Mouse (Mus musculus) embryonic facial prominence, embryonic 12.5 days (tissue): ENCODE measurements around the gene Dusp3. TPM values are rescaled to one million over a fixed set of nuclear protein-coding genes. Genes with fewer than 3 reads are reported as not detected.

ENCODE experiments used
- ATAC-seq: fragments of 200-750 bp; cut with Nextera tagmentation; 2 replicates; pipeline ENCODE4 v1.8.0; 2017; ENCODE audit not compliant: insufficient number of reproducible peaks, insufficient read depth, low FRiP score, low TSS enrichment
- H3K27ac ChIP-seq: fragments of 300-500 bp; sonication (generic); 2 replicates; pipeline ENCODE4 v1.5.1; 2016; ENCODE audit warnings: mild to moderate bottlenecking
- H3K27me3 ChIP-seq: fragments of 300-500 bp; sonication (generic); 2 replicates; pipeline ENCODE4 v1.6.1; 2016; ENCODE audit warnings: mild to moderate bottlenecking, moderate library complexity
- H3K36me3 ChIP-seq: fragments of 300-500 bp; sonication (generic); 2 replicates; pipeline ENCODE4 v1.6.1; 2016; ENCODE audit warnings: mild to moderate bottlenecking
- H3K4me1 ChIP-seq: fragments of 300-500 bp; sonication (generic); 2 replicates; pipeline ENCODE4 v1.6.1; 2016
- H3K4me2 ChIP-seq: fragments of 300-500 bp; sonication (generic); replicated peaks from 2 replicates; pipeline ENCODE4 v1.6.1; 2016; ENCODE audit warnings: mild to moderate bottlenecking, moderate library complexity
- H3K4me3 ChIP-seq: fragments of 300-500 bp; sonication (generic); 2 replicates; pipeline ENCODE4 v1.5.1; 2016; ENCODE audit warnings: mild to moderate bottlenecking
- H3K9ac ChIP-seq: fragments of 300-500 bp; sonication (generic); 2 replicates; pipeline ENCODE4 v1.6.1; 2016; ENCODE audit warnings: mild to moderate bottlenecking, moderate library complexity
- H3K9me3 ChIP-seq: fragments of 300-500 bp; sonication (generic); 2 replicates; pipeline ENCODE4 v1.6.1; 2016; ENCODE audit warnings: mild to moderate bottlenecking, moderate library complexity
- WGBS: fragments of 180-500 bp; shearing (Covaris S2); methylation state at CpG from one replicate; pipeline ENCODE4 v1.1.7; 2016; 5-methylcytosine and 5-hydroxymethylcytosine counted together
- polyA plus RNA-seq: library from polyadenylated mRNA; unstranded; fragments of >200 nt; fragmentation: Nextera tagmentation; extraction: Ambion mirVana; gene quantifications from 2 replicates; pipeline ENCODE4 v1.2.1, GENCODE M21; 2016

The Dusp3 gene
- polyA plus RNA-seq, 1 experiment from 2014 or later: 12.3 TPM

GRCm38 (mm10) chr11:102008954-102009637, 22.3 kb upstream of the Dusp3 start:
- ATAC-seq: no peak
- H3K27me3 ChIP-seq: no peaks in the 10 kb centered on the region
- H3K4me2 ChIP-seq: no peak overlapping the region
- no peak overlapping the region for H3K27ac ChIP-seq
- H3K9me3 ChIP-seq: no peaks in the 10 kb centered on the region
- H3K4me3 ChIP-seq: no peak overlapping the region
- H3K9ac ChIP-seq: no peak overlapping the region
- peaks cover 26% of the 10 kb centered on the region for H3K36me3 ChIP-seq
- 81% methylated on average over 15 of the region's 15 CpGs for whole genome bisulfite sequencing
- no peaks in the 10 kb centered on the region for H3K4me1 ChIP-seq

GRCm38 (mm10) chr11:102008372-102008771, 21.6 kb upstream of the Dusp3 start:
- no peak for ATAC-seq
- H3K4me2 ChIP-seq: no peak overlapping the region
- H3K36me3 ChIP-seq: peaks cover 26% of the 10 kb centered on the region
- H3K4me1 ChIP-seq: no peaks in the 10 kb centered on the region
- 88% methylated on average over 8 of the region's 8 CpGs for WGBS
- no peak overlapping the region for H3K27ac ChIP-seq
- no peaks in the 10 kb centered on the region for H3K9me3 ChIP-seq
- no peak overlapping the region for H3K4me3 ChIP-seq
- no peak overlapping the region for H3K9ac ChIP-seq
- H3K27me3 ChIP-seq: no peaks in the 10 kb centered on the region

- no peak overlapping the region for H3K9ac ChIP-seq
- peaks cover 26% of the 10 kb centered on the region for H3K36me3 ChIP-seq
These were observed 19.9 kb upstream of the Dusp3 start for GRCm38 (mm10) chr11:102006688-102007087.

GRCm38 (mm10) chr11:102006271-102006670, 19.5 kb upstream of the Dusp3 start:
- Histone ChIP-seq H3K27me3 (no peaks in the 10 kb centered on the region), H3K4me2 (no peak overlapping the region), H3K4me3 (no peak overlapping the region), H3K9me3 (no peaks in the 10 kb centered on the region), H3K27ac (no peak overlapping the region), H3K9ac (no peak overlapping the region), H3K36me3 (peaks cover 29% of the 10 kb centered on the region), H3K4me1 (no peaks in the 10 kb centered on the region)
- WGBS: 73% methylated on average over 9 of the region's 9 CpGs
- no peak for ATAC-seq

More at GRCm38 (mm10) chr11:102006688-102007087, 19.9 kb upstream of the Dusp3 start:
- WGBS: 85% methylated on average over 5 of the region's 5 CpGs
- H3K9me3 ChIP-seq: no peaks in the 10 kb centered on the region
- ATAC-seq: no peak
- no peak overlapping the region for H3K27ac ChIP-seq
- no peaks in the 10 kb centered on the region for H3K27me3 ChIP-seq
- H3K4me2 ChIP-seq: no peak overlapping the region
- H3K4me1 ChIP-seq: no peaks in the 10 kb centered on the region
- no peak overlapping the region for H3K4me3 ChIP-seq

- ATAC-seq: no peak
- no peak overlapping the region for H3K4me3 ChIP-seq
- H3K36me3 ChIP-seq: peaks cover 27% of the 10 kb centered on the region
- H3K27me3 ChIP-seq: no peaks in the 10 kb centered on the region
- no peak overlapping the region for H3K27ac ChIP-seq
- no peak overlapping the region for H3K9ac ChIP-seq
- 88% methylated on average over 8 of the region's 8 CpGs for WGBS
- no peaks in the 10 kb centered on the region for H3K4me1 ChIP-seq
- H3K4me2 ChIP-seq: no peak overlapping the region
- H3K9me3 ChIP-seq: no peaks in the 10 kb centered on the region
These were observed 17.4 kb upstream of the Dusp3 start for GRCm38 (mm10) chr11:102004251-102004650.

GRCm38 (mm10) chr11:101999466-101999865, 12.7 kb upstream of the Dusp3 start:
- Histone ChIP-seq H3K4me2 (no peak overlapping the region), H3K36me3 (0 out of 2 replicates have a peak, but pooled peaks cover 9% of the 10 kb centered on the region), H3K9ac (no peak overlapping the region), H3K4me1 (no peaks in the 10 kb centered on the region), H3K9me3 (no peaks in the 10 kb centered on the region), H3K4me3 (no peak overlapping the region), H3K27ac (no peak overlapping the region), H3K27me3 (no peaks in the 10 kb centered on the region)
- ATAC-seq: no peak
- WGBS: 56% methylated on average over 4 of the region's 4 CpGs

- Histone ChIP-seq H3K9ac (no peak overlapping the region), H3K27me3 (no peaks in the 10 kb centered on the region), H3K36me3 (0 out of 2 replicates have a peak, but pooled peaks cover 6% of the 10 kb centered on the region), H3K4me2 (no peak overlapping the region), H3K9me3 (no peaks in the 10 kb centered on the region), H3K4me1 (no peaks in the 10 kb centered on the region), H3K27ac (no peak overlapping the region), H3K4me3 (no peak overlapping the region)
- 43% methylated on average over 5 of the region's 5 CpGs for WGBS
- ATAC-seq: no peak
These were observed 11.4 kb upstream of the Dusp3 start for GRCm38 (mm10) chr11:101998258-101998657.

GRCm38 (mm10) chr11:101995938-101996337, 9.1 kb upstream of the Dusp3 start:
- Histone ChIP-seq H3K9me3 (no peaks in the 10 kb centered on the region), H3K4me2 (no peak overlapping the region), H3K9ac (no peak overlapping the region), H3K27ac (no peak overlapping the region), H3K4me1 (no peaks in the 10 kb centered on the region), H3K36me3 (no peaks in the 10 kb centered on the region), H3K27me3 (no peaks in the 10 kb centered on the region), H3K4me3 (no peak overlapping the region)
- ATAC-seq: no peak
- 88% methylated on average over 7 of the region's 7 CpGs for WGBS

GRCm38 (mm10) chr11:101994100-101994499, 7.3 kb upstream of the Dusp3 start:
- Histone ChIP-seq H3K4me3 (no peak overlapping the region), H3K27ac (no peak overlapping the region)
- WGBS: 52% methylated on average over 8 of the region's 8 CpGs

GRCm38 (mm10) chr11:101992411-101992810, 5.6 kb upstream of the Dusp3 start:
- H3K9me3 ChIP-seq: no peaks in the 10 kb centered on the region
- 85% methylated on average over 7 of the region's 7 CpGs for whole genome bisulfite sequencing
- H3K36me3 ChIP-seq: no peaks in the 10 kb centered on the region
- ATAC-seq: no peak
- no peaks in the 10 kb centered on the region for H3K4me1 ChIP-seq
- H3K27ac ChIP-seq: no peak overlapping the region
- H3K9ac ChIP-seq: no peak overlapping the region
- 0 out of 2 replicates have a peak, but pooled peaks cover 3% of the 10 kb centered on the region for H3K27me3 ChIP-seq
- H3K4me3 ChIP-seq: no peak overlapping the region
- H3K4me2 ChIP-seq: no peak overlapping the region

More at GRCm38 (mm10) chr11:101994100-101994499, 7.3 kb upstream of the Dusp3 start:
- Histone ChIP-seq H3K9ac (no peak overlapping the region), H3K27me3 (no peaks in the 10 kb centered on the region), H3K4me1 (no peaks in the 10 kb centered on the region), H3K4me2 (no peak overlapping the region), H3K36me3 (no peaks in the 10 kb centered on the region), H3K9me3 (no peaks in the 10 kb centered on the region)
- ATAC-seq: no peak

- Histone ChIP-seq H3K9me3 (no peaks in the 10 kb centered on the region), H3K4me1 (no peaks in the 10 kb centered on the region), H3K27ac (no peak overlapping the region), H3K27me3 (0 out of 2 replicates have a peak, but pooled peaks cover 6% of the 10 kb centered on the region), H3K9ac (no peak overlapping the region), H3K36me3 (no peaks in the 10 kb centered on the region), H3K4me2 (no peak overlapping the region), H3K4me3 (no peak overlapping the region)
- no peak for ATAC-seq
- 81% methylated on average over 3 of the region's 3 CpGs for WGBS
These were observed 5.0 kb upstream of the Dusp3 start for GRCm38 (mm10) chr11:101991813-101992212.

- no peaks in the 10 kb centered on the region; the same call in 1 of the 2 replicates for H3K4me1 ChIP-seq
- H3K9ac ChIP-seq: no peak overlapping the region
- 83% methylated on average over 3 of the region's 3 CpGs for WGBS
- no peak overlapping the region for H3K4me2 ChIP-seq
- no peaks in the 10 kb centered on the region for H3K9me3 ChIP-seq
- H3K4me3 ChIP-seq: no peak overlapping the region
- H3K27ac ChIP-seq: no peak overlapping the region
- H3K27me3 ChIP-seq: 0 out of 2 replicates have a peak, but pooled peaks cover 9% of the 10 kb centered on the region
- no peaks in the 10 kb centered on the region for H3K36me3 ChIP-seq
- no peak for ATAC-seq
These were observed 3.4 kb upstream of the Dusp3 start for GRCm38 (mm10) chr11:101990244-101990643.
